Mouse (Mus musculus) neural tube, embryonic 13.5 days (tissue): Measurements from ENCODE around the gene Ptpre. TPM values are rescaled to one million over a fixed set of nuclear protein-coding genes. Genes with fewer than 3 reads are reported as not detected.
A peak's percentile ranks its signal among the peaks of the same experiment; 100 is the strongest.

Experiments
- ATAC-seq: fragments of 200-750 bp; cut with Nextera tagmentation; 2 replicates; pipeline ENCODE4 v1.8.0; 2017; ENCODE audit warnings: low read depth, mild to moderate bottlenecking, moderate TSS enrichment, moderate library complexity
- H3K27ac ChIP-seq: fragments of 300-500 bp; sonication (generic); replicated peaks from 2 replicates; pipeline ENCODE4 v1.5.1; 2015; ENCODE audit warnings: moderate library complexity, mild to moderate bottlenecking, inconsistent platforms
- H3K27me3 ChIP-seq: fragments of 300-500 bp; sonication (generic); 2 replicates; pipeline ENCODE4 v1.6.1; 2015; ENCODE audit warnings: mild to moderate bottlenecking, inconsistent platforms
- H3K36me3 ChIP-seq: fragments of 300-500 bp; sonication (generic); 2 replicates; pipeline ENCODE4 v1.6.1; 2015; ENCODE audit warnings: mild to moderate bottlenecking, inconsistent platforms
- H3K4me1 ChIP-seq: fragments of 300-500 bp; sonication (generic); replicated peaks from 2 replicates; pipeline ENCODE4 v1.6.1; 2015; ENCODE audit warnings: inconsistent platforms
- H3K4me2 ChIP-seq: fragments of 300-500 bp; sonication (generic); 2 replicates; pipeline ENCODE4 v1.6.1; 2015; ENCODE audit warnings: inconsistent platforms, mild to moderate bottlenecking, moderate library complexity
- H3K4me3 ChIP-seq: fragments of 300-500 bp; sonication (generic); 2 replicates; pipeline ENCODE4 v1.5.1; 2015; ENCODE audit warnings: mild to moderate bottlenecking, inconsistent platforms
- H3K9ac ChIP-seq: fragments of 300-500 bp; sonication (generic); 2 replicates; pipeline ENCODE4 v1.6.1; 2015; ENCODE audit warnings: moderate library complexity, mild to moderate bottlenecking, inconsistent platforms
- H3K9me3 ChIP-seq: fragments of 300-500 bp; sonication (generic); 2 replicates; pipeline ENCODE4 v1.6.1; 2016; ENCODE audit warnings: inconsistent platforms
- WGBS: fragments of 180-500 bp; shearing (Covaris S2); methylation state at CpG from one replicate; pipeline ENCODE4 v1.1.7; 2015; 5-methylcytosine and 5-hydroxymethylcytosine counted together
- polyA plus RNA-seq: library from polyadenylated mRNA; unstranded; fragments of >200 nt; fragmentation: Nextera tagmentation; extraction: Ambion mirVana; gene quantifications from 2 replicates; pipeline ENCODE4 v1.2.1, GENCODE M21; 2015

Gene Ptpre
- polyA plus RNA-seq, 1 experiment from 2014 or later: 5.3 TPM

GRCm38 (mm10) chr7:135617776-135618175 lies 80.5 kb downstream of the Ptpre start:
- Histone ChIP-seq H3K4me2 (peak overlapping the region; percentile 36), H3K9me3 (no peaks in the 10 kb centered on the region), H3K4me1 (peaks cover 46% of the 10 kb centered on the region), H3K9ac (no peak overlapping the region), H3K27me3 (no peaks in the 10 kb centered on the region), H3K4me3 (no peak overlapping the region), H3K27ac (peak overlapping the region; percentile 87), H3K36me3 (no peaks in the 10 kb centered on the region)
- WGBS: 31% methylated on average over 11 of the region's 11 CpGs
- ATAC-seq: peak; percentile 76; the same call in 1 of the 2 replicates

- no peak overlapping the region for H3K4me2 ChIP-seq
- H3K9ac ChIP-seq: no peak overlapping the region
- ATAC-seq: no peak
- 0 out of 2 replicates have a peak, but pooled peaks cover 3% of the 10 kb centered on the region for H3K9me3 ChIP-seq
- H3K27ac ChIP-seq: no peak overlapping the region
- H3K4me1 ChIP-seq: peaks cover 41% of the 10 kb centered on the region
- H3K4me3 ChIP-seq: no peak overlapping the region
- H3K27me3 ChIP-seq: no peaks in the 10 kb centered on the region
- H3K36me3 ChIP-seq: no peaks in the 10 kb centered on the region
- 76% methylated on average over 6 of the region's 6 CpGs for WGBS
Observed at GRCm38 (mm10) chr7:135621649-135622048, 84.4 kb downstream of the Ptpre start.

GRCm38 (mm10) chr7:135622241-135622640 lies 85.0 kb downstream of the Ptpre start:
- Histone ChIP-seq H3K9me3 (0 out of 2 replicates have a peak, but pooled peaks cover 3% of the 10 kb centered on the region), H3K4me3 (no peak overlapping the region), H3K36me3 (no peaks in the 10 kb centered on the region), H3K9ac (no peak overlapping the region), H3K4me2 (no peak overlapping the region), H3K27me3 (no peaks in the 10 kb centered on the region), H3K4me1 (peaks cover 39% of the 10 kb centered on the region), H3K27ac (no peak overlapping the region)
- ATAC-seq: no peak

GRCm38 (mm10) chr7:135624854-135625253 lies 87.6 kb downstream of the Ptpre start:
- WGBS: 75% methylated on average over 3 of the region's 3 CpGs
- H3K9ac ChIP-seq: no peak overlapping the region
- ATAC-seq: no peak
- no peaks in the 10 kb centered on the region for H3K36me3 ChIP-seq
- no peak overlapping the region for H3K27ac ChIP-seq
- H3K9me3 ChIP-seq: 0 out of 2 replicates have a peak, but pooled peaks cover 3% of the 10 kb centered on the region
- H3K4me1 ChIP-seq: peaks cover 19% of the 10 kb centered on the region
- no peak overlapping the region for H3K4me2 ChIP-seq
- H3K27me3 ChIP-seq: no peaks in the 10 kb centered on the region; the same call in 1 of the 2 replicates
- no peak overlapping the region for H3K4me3 ChIP-seq

GRCm38 (mm10) chr7:135628363-135628762 lies 91.1 kb downstream of the Ptpre start:
- Histone ChIP-seq H3K27ac (no peak overlapping the region), H3K4me2 (no peak overlapping the region), H3K36me3 (no peaks in the 10 kb centered on the region), H3K9me3 (0 out of 2 replicates have a peak, but pooled peaks cover 3% of the 10 kb centered on the region), H3K9ac (no peak overlapping the region), H3K27me3 (no peaks in the 10 kb centered on the region; the same call in 1 of the 2 replicates), H3K4me1 (peaks cover 11% of the 10 kb centered on the region; the same call in 1 of the 2 replicates), H3K4me3 (no peak overlapping the region)
- WGBS: 90% methylated on average over 7 of the region's 7 CpGs
- ATAC-seq: no peak

GRCm38 (mm10) chr7:135629019-135629418 lies 91.7 kb downstream of the Ptpre start:
- no peaks in the 10 kb centered on the region; the same call in 1 of the 2 replicates for H3K27me3 ChIP-seq
- peaks cover 12% of the 10 kb centered on the region; the same call in 1 of the 2 replicates for H3K4me1 ChIP-seq
- ATAC-seq: no peak
- H3K4me2 ChIP-seq: no peak overlapping the region
- 0 out of 2 replicates have a peak, but pooled peaks cover 3% of the 10 kb centered on the region for H3K9me3 ChIP-seq
- WGBS: 58% methylated on average over 9 of the region's 9 CpGs
- H3K4me3 ChIP-seq: no peak overlapping the region
- no peaks in the 10 kb centered on the region for H3K36me3 ChIP-seq
- no peak overlapping the region for H3K27ac ChIP-seq
- no peak overlapping the region for H3K9ac ChIP-seq

- Histone ChIP-seq H3K4me1 (peaks cover 22% of the 10 kb centered on the region; the same call in 1 of the 2 replicates), H3K9ac (no peak overlapping the region), H3K4me2 (no peak overlapping the region), H3K9me3 (no peaks in the 10 kb centered on the region), H3K4me3 (no peak overlapping the region), H3K36me3 (no peaks in the 10 kb centered on the region), H3K27ac (no peak overlapping the region), H3K27me3 (peaks cover 2% of the 10 kb centered on the region; the same call in 1 of the 2 replicates)
- WGBS: 52% methylated on average over 8 of the region's 8 CpGs
- peak; percentile 47; the same call in 1 of the 2 replicates for ATAC-seq
Observed at GRCm38 (mm10) chr7:135631776-135632552, 94.7 kb downstream of the Ptpre start.

- no peaks in the 10 kb centered on the region for H3K36me3 ChIP-seq
- H3K9ac ChIP-seq: no peak overlapping the region
- no peak overlapping the region for H3K4me2 ChIP-seq
- H3K27ac ChIP-seq: no peak overlapping the region
- WGBS: 71% methylated on average over 7 of the region's 7 CpGs
- H3K4me3 ChIP-seq: no peak overlapping the region
- H3K27me3 ChIP-seq: peaks cover 2% of the 10 kb centered on the region; the same call in 1 of the 2 replicates
- H3K4me1 ChIP-seq: peaks cover 30% of the 10 kb centered on the region; the same call in 1 of the 2 replicates
- H3K9me3 ChIP-seq: no peaks in the 10 kb centered on the region
- ATAC-seq: no peak
Observed at GRCm38 (mm10) chr7:135632716-135633258, 95.5 kb downstream of the Ptpre start.

- Histone ChIP-seq H3K4me2 (no peak overlapping the region), H3K9me3 (no peaks in the 10 kb centered on the region), H3K27ac (no peak overlapping the region), H3K4me1 (peaks cover 27% of the 10 kb centered on the region; the same call in 1 of the 2 replicates), H3K9ac (no peak overlapping the region), H3K36me3 (no peaks in the 10 kb centered on the region), H3K4me3 (no peak overlapping the region), H3K27me3 (0 out of 2 replicates have a peak, but pooled peaks cover 2% of the 10 kb centered on the region)
- no peak for ATAC-seq
- WGBS: 67% methylated on average over 16 of the region's 16 CpGs
Observed at GRCm38 (mm10) chr7:135634851-135635624, 97.8 kb downstream of the Ptpre start.

GRCm38 (mm10) chr7:135637406-135637980 lies 100.2 kb downstream of the Ptpre start:
- Histone ChIP-seq H3K36me3 (no peaks in the 10 kb centered on the region), H3K27me3 (0 out of 2 replicates have a peak, but pooled peaks cover 2% of the 10 kb centered on the region), H3K4me2 (no peak overlapping the region), H3K4me3 (no peak overlapping the region), H3K4me1 (peaks cover 27% of the 10 kb centered on the region; the same call in 1 of the 2 replicates), H3K9me3 (no peaks in the 10 kb centered on the region), H3K9ac (no peak overlapping the region), H3K27ac (no peak overlapping the region)
- ATAC-seq: no peak
- WGBS: 64% methylated on average over 13 of the region's 13 CpGs

GRCm38 (mm10) chr7:135639361-135639760 lies 102.1 kb downstream of the Ptpre start:
- no peak for ATAC-seq
- Histone ChIP-seq H3K4me3 (no peak overlapping the region), H3K27ac (no peak overlapping the region), H3K27me3 (no peaks in the 10 kb centered on the region), H3K4me1 (peaks cover 24% of the 10 kb centered on the region; the same call in 1 of the 2 replicates), H3K9ac (no peak overlapping the region), H3K4me2 (no peak overlapping the region), H3K9me3 (no peaks in the 10 kb centered on the region), H3K36me3 (no peaks in the 10 kb centered on the region)
- WGBS: 23% methylated on average over 2 of the region's 2 CpGs
